Mouse (Mus musculus) neural tube, embryonic 13.5 days (tissue): ENCODE measurements around the gene Mt3. TPM values are rescaled to one million over a fixed set of nuclear protein-coding genes. Genes with fewer than 3 reads are reported as not detected.
A peak's percentile ranks its signal among the peaks of the same experiment; 100 is the strongest.
"Not testable (repeated sequence)": the region's sequence is repeated elsewhere in the genome, so short reads cannot be mapped to it uniquely, and the experiment has no call there.

Source experiments
- ATAC-seq: fragments of 200-750 bp; cut with Nextera tagmentation; 2 replicates; pipeline ENCODE4 v1.8.0; 2017; ENCODE audit warnings: low read depth, mild to moderate bottlenecking, moderate TSS enrichment, moderate library complexity
- H3K27ac ChIP-seq: fragments of 300-500 bp; sonication (generic); replicated peaks from 2 replicates; pipeline ENCODE4 v1.5.1; 2015; ENCODE audit warnings: moderate library complexity, mild to moderate bottlenecking, inconsistent platforms
- H3K27me3 ChIP-seq: fragments of 300-500 bp; sonication (generic); 2 replicates; pipeline ENCODE4 v1.6.1; 2015; ENCODE audit warnings: mild to moderate bottlenecking, inconsistent platforms
- H3K36me3 ChIP-seq: fragments of 300-500 bp; sonication (generic); 2 replicates; pipeline ENCODE4 v1.6.1; 2015; ENCODE audit warnings: mild to moderate bottlenecking, inconsistent platforms
- H3K4me1 ChIP-seq: fragments of 300-500 bp; sonication (generic); replicated peaks from 2 replicates; pipeline ENCODE4 v1.6.1; 2015; ENCODE audit warnings: inconsistent platforms
- H3K4me2 ChIP-seq: fragments of 300-500 bp; sonication (generic); 2 replicates; pipeline ENCODE4 v1.6.1; 2015; ENCODE audit warnings: inconsistent platforms, mild to moderate bottlenecking, moderate library complexity
- H3K4me3 ChIP-seq: fragments of 300-500 bp; sonication (generic); 2 replicates; pipeline ENCODE4 v1.5.1; 2015; ENCODE audit warnings: mild to moderate bottlenecking, inconsistent platforms
- H3K9ac ChIP-seq: fragments of 300-500 bp; sonication (generic); 2 replicates; pipeline ENCODE4 v1.6.1; 2015; ENCODE audit warnings: moderate library complexity, mild to moderate bottlenecking, inconsistent platforms
- H3K9me3 ChIP-seq: fragments of 300-500 bp; sonication (generic); 2 replicates; pipeline ENCODE4 v1.6.1; 2016; ENCODE audit warnings: inconsistent platforms
- WGBS: fragments of 180-500 bp; shearing (Covaris S2); methylation state at CpG from one replicate; pipeline ENCODE4 v1.1.7; 2015; 5-methylcytosine and 5-hydroxymethylcytosine counted together
- polyA plus RNA-seq: library from polyadenylated mRNA; unstranded; fragments of >200 nt; fragmentation: Nextera tagmentation; extraction: Ambion mirVana; gene quantifications from 2 replicates; pipeline ENCODE4 v1.2.1, GENCODE M21; 2015

Gene Mt3
- polyA plus RNA-seq, 1 experiment from 2014 or later: 131 TPM

DNA sequence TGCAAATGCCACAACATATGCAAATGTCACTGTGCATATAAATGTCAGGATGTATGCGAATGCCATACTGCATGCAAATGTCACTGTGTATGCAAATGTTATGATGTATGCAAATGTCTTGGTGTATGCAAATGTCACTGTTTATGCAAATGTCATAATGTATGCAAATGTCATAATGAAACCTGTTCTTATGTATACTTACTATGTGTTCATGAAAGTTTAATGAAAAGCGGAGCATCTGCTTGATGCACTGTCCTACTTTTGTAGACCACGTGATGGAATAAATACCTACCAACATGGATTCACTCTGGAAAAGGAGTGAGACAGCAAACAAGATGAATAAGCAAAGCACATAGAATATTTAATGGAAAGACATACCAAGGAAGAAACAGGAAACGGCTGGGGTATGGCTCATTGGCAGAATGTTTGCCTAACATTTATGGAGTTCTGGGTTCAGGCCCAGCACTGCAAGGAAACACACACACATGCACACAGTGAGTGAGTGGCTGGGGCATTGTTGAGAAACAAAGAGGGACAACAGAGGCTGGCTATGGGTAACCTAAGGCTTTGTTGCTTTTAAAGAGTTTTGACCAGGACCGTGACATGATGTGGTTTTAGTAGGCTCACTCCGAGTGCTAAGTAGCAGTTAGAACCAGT lies 23.1 kb upstream of the Mt3 start:
- H3K9me3 ChIP-seq: no peaks in the 10 kb centered on the region; the same call in 1 of the 2 replicates
- no peak overlapping the region for H3K27ac ChIP-seq
- no peak overlapping the region for H3K4me3 ChIP-seq
- no peak overlapping the region for H3K9ac ChIP-seq
- 68% methylated on average over 6 of the region's 6 CpGs for WGBS
- H3K27me3 ChIP-seq: no peaks in the 10 kb centered on the region
- 0 out of 2 replicates have a peak, but pooled peaks cover 4% of the 10 kb centered on the region for H3K4me1 ChIP-seq
- no peak for ATAC-seq
- no peaks in the 10 kb centered on the region for H3K36me3 ChIP-seq
- no peak overlapping the region for H3K4me2 ChIP-seq

- Histone ChIP-seq H3K4me1 (0 out of 2 replicates have a peak, but pooled peaks cover 4% of the 10 kb centered on the region), H3K9ac (no peak overlapping the region), H3K27ac (no peak overlapping the region), H3K4me2 (no peak overlapping the region), H3K9me3 (no peaks in the 10 kb centered on the region; the same call in 1 of the 2 replicates), H3K4me3 (no peak overlapping the region), H3K27me3 (no peaks in the 10 kb centered on the region), H3K36me3 (no peaks in the 10 kb centered on the region)
- ATAC-seq: no peak
- 92% methylated on average over 4 of the region's 4 CpGs for WGBS
Observed at GRCm38 (mm10) chr8:94130126-94130525, 22.3 kb upstream of the Mt3 start.

DNA sequence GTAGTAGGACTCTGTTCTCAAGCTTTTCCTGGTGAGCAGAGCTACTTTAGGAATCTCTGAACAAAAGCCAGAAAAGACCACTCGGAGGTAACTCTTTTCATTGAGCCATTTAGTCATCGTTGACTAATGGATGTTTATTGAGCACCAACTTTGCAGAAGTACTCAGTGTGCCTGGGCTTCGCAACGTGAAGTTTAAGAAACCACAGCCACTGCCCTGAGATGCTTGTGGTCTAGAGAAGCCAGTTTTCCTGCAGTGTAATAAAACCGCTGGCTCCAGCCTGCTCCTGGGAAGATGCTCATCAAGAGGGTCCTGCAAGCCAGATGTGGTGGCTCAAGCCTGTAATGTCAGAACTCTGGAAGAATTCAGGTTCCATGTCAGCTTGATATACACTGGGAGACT lies 20.3 kb upstream of the Mt3 start:
- Histone ChIP-seq H3K9ac (no peak overlapping the region), H3K9me3 (no peaks in the 10 kb centered on the region; the same call in 1 of the 2 replicates), H3K27ac (no peak overlapping the region), H3K4me1 (0 out of 2 replicates have a peak, but pooled peaks cover 4% of the 10 kb centered on the region), H3K36me3 (no peaks in the 10 kb centered on the region), H3K4me2 (no peak overlapping the region), H3K27me3 (no peaks in the 10 kb centered on the region), H3K4me3 (no peak overlapping the region)
- 63% methylated on average over 5 of the region's 5 CpGs for WGBS
- no peak for ATAC-seq

DNA sequence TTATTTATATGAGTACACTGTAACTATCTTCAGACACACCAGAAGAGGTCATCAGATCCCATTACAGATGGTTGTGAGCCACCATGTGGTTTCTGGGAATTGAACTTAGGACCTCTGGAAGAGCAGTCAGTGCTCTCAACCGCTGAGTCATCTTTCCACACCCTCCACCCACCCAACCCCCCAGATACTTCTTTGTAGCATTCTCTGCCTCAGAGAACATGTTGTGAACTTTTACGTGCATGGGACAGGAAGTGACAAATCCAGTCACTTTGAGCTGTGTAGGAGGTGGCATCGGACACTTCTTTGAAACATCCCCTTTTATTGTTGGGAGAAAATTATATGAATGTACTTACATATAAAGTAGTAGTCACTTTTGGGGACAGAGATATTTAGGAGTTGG lies 17.8 kb upstream of the Mt3 start:
- not testable (repeated sequence) for H3K9me3 ChIP-seq, ATAC-seq, H3K4me3 ChIP-seq, H3K27ac ChIP-seq, H3K27me3 ChIP-seq, H3K4me2 ChIP-seq, H3K9ac ChIP-seq, H3K4me1 ChIP-seq, H3K36me3 ChIP-seq
- WGBS: 76% methylated on average over 3 of the region's 3 CpGs

GRCm38 (mm10) chr8:94135556-94135955 lies 16.9 kb upstream of the Mt3 start:
- no peaks in the 10 kb centered on the region for H3K4me1 ChIP-seq
- H3K4me3 ChIP-seq: no peak overlapping the region
- H3K36me3 ChIP-seq: no peaks in the 10 kb centered on the region
- H3K4me2 ChIP-seq: no peak overlapping the region
- H3K9me3 ChIP-seq: no peaks in the 10 kb centered on the region; the same call in 1 of the 2 replicates
- no peaks in the 10 kb centered on the region for H3K27me3 ChIP-seq
- no peak overlapping the region for H3K27ac ChIP-seq
- H3K9ac ChIP-seq: no peak overlapping the region
- no peak for ATAC-seq
- WGBS: 89% methylated on average over 6 of the region's 6 CpGs

DNA sequence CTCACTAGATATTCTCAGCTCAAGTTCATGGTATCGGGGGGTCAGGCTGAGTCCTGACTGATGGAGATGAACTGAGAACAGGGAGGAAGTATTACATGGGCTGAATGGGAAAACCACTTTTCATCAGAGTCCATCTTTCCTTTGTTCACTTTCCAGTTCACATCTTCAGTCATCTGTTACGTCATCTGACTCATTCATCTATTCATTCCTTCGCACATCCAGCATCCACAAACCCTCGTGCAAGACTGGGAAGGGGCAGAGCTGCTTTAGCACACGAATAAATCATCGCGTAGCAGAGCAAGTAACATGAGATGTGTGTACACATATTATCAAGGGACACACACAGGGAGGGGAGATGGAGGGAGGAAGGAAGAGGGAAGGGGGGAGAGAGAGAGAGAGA lies 16.2 kb upstream of the Mt3 start:
- Histone ChIP-seq H3K27me3 (no peaks in the 10 kb centered on the region), H3K9me3 (no peaks in the 10 kb centered on the region; the same call in 1 of the 2 replicates), H3K9ac (no peak overlapping the region), H3K27ac (no peak overlapping the region), H3K4me3 (no peak overlapping the region), H3K36me3 (no peaks in the 10 kb centered on the region), H3K4me1 (no peaks in the 10 kb centered on the region), H3K4me2 (no peak overlapping the region)
- no peak for ATAC-seq
- 80% methylated on average over 7 of the region's 7 CpGs for WGBS

DNA sequence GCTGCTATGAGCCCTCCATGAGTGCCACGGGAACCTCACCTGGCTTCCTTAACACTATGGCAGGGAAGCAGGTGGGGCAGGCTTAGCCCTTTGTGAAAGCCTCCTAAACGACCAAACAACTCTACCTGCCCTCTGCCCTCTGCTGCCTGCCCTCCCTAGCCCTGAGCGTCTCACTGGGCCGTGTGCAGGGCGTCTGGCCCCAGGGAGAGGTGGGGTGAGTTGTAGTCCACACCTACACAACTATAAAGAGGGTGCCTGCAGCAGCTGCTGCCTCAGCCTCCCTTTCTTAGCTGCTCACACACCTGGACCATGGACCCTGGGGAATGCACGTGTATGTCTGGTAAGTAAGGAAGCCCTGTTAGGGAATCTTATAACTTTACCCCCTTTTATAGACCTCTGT lies 15.5 kb upstream of the Mt3 start, which contains the start of gene Mt4:
Mt4 (plus strand) TSS at position 265 of the 400 bp plus-strand sequence.
- Histone ChIP-seq H3K4me3 (no peak within 1 kb of the TSS), H3K36me3 (no peaks in the 10 kb centered on the region), H3K27me3 (no peaks in the 10 kb centered on the region), H3K9ac (no peak within 1 kb of the TSS), H3K9me3 (no peaks in the 10 kb centered on the region; the same call in 1 of the 2 replicates), H3K4me1 (no peaks in the 10 kb centered on the region), H3K27ac (no peak within 1 kb of the TSS), H3K4me2 (no peak within 1 kb of the TSS)
- no peak for ATAC-seq
- WGBS: 63% methylated on average over 6 of the region's 6 CpGs

- H3K9me3 ChIP-seq: no peaks in the 10 kb centered on the region
- no peaks in the 10 kb centered on the region for H3K4me1 ChIP-seq
- H3K9ac ChIP-seq: no peak overlapping the region
- H3K4me2 ChIP-seq: no peak overlapping the region
- H3K27ac ChIP-seq: no peak overlapping the region
- no peaks in the 10 kb centered on the region for H3K36me3 ChIP-seq
- H3K4me3 ChIP-seq: no peak overlapping the region
- no peak for ATAC-seq
- H3K27me3 ChIP-seq: no peaks in the 10 kb centered on the region
- 87% methylated on average over 4 of the region's 4 CpGs for WGBS
Observed at GRCm38 (mm10) chr8:94140266-94140795, 12.1 kb upstream of the Mt3 start.

GRCm38 (mm10) chr8:94148236-94148635 lies 4.2 kb upstream of the Mt3 start:
- no peak for ATAC-seq
- Histone ChIP-seq H3K27ac (no peak overlapping the region), H3K9ac (no peak overlapping the region), H3K4me3 (no peak overlapping the region), H3K4me1 (peaks cover 13% of the 10 kb centered on the region), H3K9me3 (no peaks in the 10 kb centered on the region), H3K27me3 (peaks cover 10% of the 10 kb centered on the region), H3K4me2 (no peak overlapping the region), H3K36me3 (no peaks in the 10 kb centered on the region)
- 51% methylated on average over 5 of the region's 5 CpGs for WGBS

GRCm38 (mm10) chr8:94150925-94151324 lies 1.5 kb upstream of the Mt3 start:
- WGBS: 78% methylated on average over 5 of the region's 5 CpGs
- H3K4me1 ChIP-seq: peaks cover 29% of the 10 kb centered on the region
- H3K4me3 ChIP-seq: no peak overlapping the region
- ATAC-seq: no peak
- H3K27ac ChIP-seq: no peak overlapping the region
- H3K27me3 ChIP-seq: peaks cover 18% of the 10 kb centered on the region
- no peak overlapping the region for H3K9ac ChIP-seq
- H3K4me2 ChIP-seq: no peak overlapping the region
- no peaks in the 10 kb centered on the region for H3K36me3 ChIP-seq
- H3K9me3 ChIP-seq: no peaks in the 10 kb centered on the region

GRCm38 (mm10) chr8:94153451-94153850 lies 1.0 kb downstream of the Mt3 start:
- Histone ChIP-seq H3K9ac (peak overlapping the region; percentile 62), H3K4me2 (peak overlapping the region; percentile 70), H3K27me3 (peaks cover 18% of the 10 kb centered on the region), H3K4me3 (peak overlapping the region; percentile 45), H3K27ac (peak overlapping the region; percentile 55), H3K36me3 (no peaks in the 10 kb centered on the region), H3K4me1 (peaks cover 29% of the 10 kb centered on the region), H3K9me3 (no peaks in the 10 kb centered on the region)
- ATAC-seq: no peak
- 26% methylated on average over 7 of the region's 7 CpGs for WGBS

- Histone ChIP-seq H3K36me3 (no peaks in the 10 kb centered on the region), H3K9me3 (no peaks in the 10 kb centered on the region), H3K27ac (peak overlapping the region; percentile 55; the same call in 1 of the 2 replicates), H3K27me3 (peaks cover 18% of the 10 kb centered on the region), H3K4me3 (no peak overlapping the region), H3K4me1 (peaks cover 29% of the 10 kb centered on the region), H3K4me2 (no peak overlapping the region), H3K9ac (no peak overlapping the region)
- peak; percentile 41 for ATAC-seq
- 38% methylated on average over 6 of the region's 6 CpGs for WGBS
Observed at GRCm38 (mm10) chr8:94154537-94154936, 2.1 kb downstream of the Mt3 start.

DNA sequence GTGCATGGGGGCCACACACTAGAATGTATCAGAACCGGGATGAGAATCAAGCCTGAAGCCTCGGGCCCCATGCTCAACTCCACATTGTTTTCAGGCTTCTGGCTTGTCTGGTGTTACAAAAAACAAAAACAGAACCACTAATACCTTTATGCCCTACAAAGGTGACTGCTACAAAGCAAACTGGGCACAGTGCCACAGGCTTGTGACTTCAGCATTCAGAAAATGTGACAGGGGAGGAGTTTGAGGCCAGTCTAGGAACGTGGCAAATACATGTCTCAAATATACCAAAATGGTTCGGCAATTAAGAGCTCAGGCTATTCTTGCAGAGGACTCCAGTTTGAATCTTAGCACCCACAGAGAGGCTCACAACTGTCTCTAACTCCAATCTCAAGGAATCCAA lies 3.7 kb downstream of the Mt3 start:
- Histone ChIP-seq H3K27ac (no peak overlapping the region), H3K9me3 (no peaks in the 10 kb centered on the region), H3K27me3 (peaks cover 14% of the 10 kb centered on the region), H3K4me3 (no peak overlapping the region), H3K9ac (no peak overlapping the region), H3K4me1 (peaks cover 29% of the 10 kb centered on the region), H3K36me3 (no peaks in the 10 kb centered on the region), H3K4me2 (no peak overlapping the region)
- WGBS: 83% methylated on average over 4 of the region's 4 CpGs
- ATAC-seq: no peak
